Mouse (Mus musculus): ENCODE data around the gene Taf8.

GRCm38 (mm10) chr17:47467659-47468058 is 34.4 kb downstream of the Taf8 start:
- no peak for TF ChIP-seq CTCF (IDR thresholded peaks at IDR 0.05; ENCODE audit: extremely low read depth, insufficient read length, insufficient replicate concordance, low read depth, low read length)
- TF ChIP-seq POLR2A (IDR thresholded peaks at IDR 0.05; ENCODE audit: low read depth, low read length) = no peak

Data from small intestine, adult 2 months (tissue).